Mouse (Mus musculus) intestine, embryonic 16.5 days (tissue): ENCODE measurements at regions not wholly inside any gene's neighbourhood (a gene's known extent, or its start where the extent isn't known, plus 50 kb on each side); places are given as distances from the start of the nearest gene placed in this dataset.
"Not testable (repeated sequence)": the region's sequence is repeated elsewhere in the genome, so short reads cannot be mapped to it uniquely, and the experiment has no call there.

ENCODE experiments used
- ATAC-seq: fragments of 200-750 bp; cut with Nextera tagmentation; 2 replicates; pipeline ENCODE4 v1.8.0; 2017; ENCODE audit warnings: moderate TSS enrichment, moderate library complexity
- H3K27ac ChIP-seq: fragments of 300-500 bp; sonication (generic); 2 replicates; pipeline ENCODE4 v1.5.1; 2014; ENCODE audit warnings: mild to moderate bottlenecking, low read length
- H3K27me3 ChIP-seq: fragments of 300-500 bp; sonication (generic); replicated peaks from 2 replicates; pipeline ENCODE4 v1.6.1; 2014; ENCODE audit warnings: low read length, control low read depth, mixed read lengths; ENCODE audit not compliant: control insufficient read depth, insufficient read depth
- H3K36me3 ChIP-seq: fragments of 300-500 bp; sonication (generic); 2 replicates; pipeline ENCODE4 v1.6.1; 2014; ENCODE audit warnings: low read length, control low read depth; ENCODE audit not compliant: control insufficient read depth, insufficient read depth
- H3K4me1 ChIP-seq: fragments of 300-500 bp; sonication (generic); 2 replicates; pipeline ENCODE4 v1.6.1; 2014; ENCODE audit warnings: low read length, control low read depth, mixed read lengths; ENCODE audit not compliant: control insufficient read depth, insufficient read depth
- H3K4me2 ChIP-seq: fragments of 300-500 bp; sonication (generic); 2 replicates; pipeline ENCODE4 v1.6.1; 2014; ENCODE audit warnings: low read depth, low read length, control low read depth
- H3K4me3 ChIP-seq: fragments of 300-500 bp; sonication (generic); 2 replicates; pipeline ENCODE4 v1.5.1; 2014; ENCODE audit warnings: mild to moderate bottlenecking, low read length
- H3K9ac ChIP-seq: fragments of 300-500 bp; sonication (generic); 2 replicates; pipeline ENCODE4 v1.6.1; 2014; ENCODE audit warnings: low read depth, low read length
- H3K9me3 ChIP-seq: fragments of 300-500 bp; sonication (generic); 2 replicates; pipeline ENCODE4 v1.6.1; 2016; ENCODE audit warnings: low read length, control low read depth; ENCODE audit not compliant: control insufficient read depth
- WGBS: fragments of 180-500 bp; shearing (Covaris S2); extraction: QIAGEN DNeasy Blood & Tissue Kit; methylation state at CpG from one replicate; pipeline ENCODE4 v1.1.7; 2014; 5-methylcytosine and 5-hydroxymethylcytosine counted together

DNA sequence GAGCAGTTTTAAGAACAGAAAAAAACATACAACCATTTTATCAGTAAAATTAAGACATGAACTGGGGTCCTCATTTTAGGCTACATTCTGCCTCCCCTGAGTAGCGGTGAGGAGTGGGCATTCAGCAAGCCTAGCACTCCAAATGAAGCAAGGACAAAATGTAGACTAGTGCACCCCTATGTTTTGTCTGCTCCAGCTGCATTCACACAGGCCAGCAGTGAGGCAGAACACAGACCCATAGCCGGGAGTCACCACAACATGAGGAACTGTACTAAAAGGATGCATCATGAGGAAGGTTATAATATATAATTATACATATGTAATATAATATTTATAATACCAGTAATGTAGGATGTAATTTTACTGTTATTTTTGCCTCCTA lies 1141.5 kb downstream of the Hace1 start:
- 76% methylated on average over 2 of the region's 2 CpGs for WGBS
- no peak overlapping the region for H3K9ac ChIP-seq

DNA sequence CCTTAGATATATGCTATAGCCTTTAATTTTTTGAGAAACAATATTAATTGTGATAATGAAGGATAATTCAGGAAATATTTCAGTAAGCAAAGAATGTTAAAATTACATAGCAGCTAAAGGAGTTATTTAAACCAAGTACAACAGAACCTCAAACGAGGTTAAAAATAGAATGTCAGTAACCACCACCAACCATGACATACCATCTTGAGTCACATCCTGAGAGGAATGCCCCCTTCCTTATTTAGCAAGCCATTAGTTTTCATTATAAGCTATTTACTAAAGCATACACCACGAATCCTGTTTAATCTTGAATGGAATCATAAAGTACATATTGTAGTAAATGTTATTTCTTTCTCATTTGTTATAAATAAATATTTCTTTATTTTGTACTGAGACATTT lies 1146.0 kb downstream of the Hace1 start:
- no peak for ATAC-seq
- no peaks in the 10 kb centered on the region for H3K36me3 ChIP-seq
- no peaks in the 10 kb centered on the region for H3K9me3 ChIP-seq
- no peaks in the 10 kb centered on the region for H3K27me3 ChIP-seq
- H3K9ac ChIP-seq = no peak overlapping the region
- H3K27ac ChIP-seq = no peak overlapping the region
- no peaks in the 10 kb centered on the region for H3K4me1 ChIP-seq
- H3K4me3 ChIP-seq = no peak overlapping the region
- no peak overlapping the region for H3K4me2 ChIP-seq
- WGBS = 69% methylated on average over 2 of the region's 2 CpGs

More for the DNA sequence above, 1141.5 kb downstream of the Hace1 start:
- Histone ChIP-seq H3K9me3 (no peaks in the 10 kb centered on the region), H3K4me2 (no peak overlapping the region), H3K36me3 (no peaks in the 10 kb centered on the region), H3K27me3 (no peaks in the 10 kb centered on the region), H3K4me3 (no peak overlapping the region), H3K27ac (no peak overlapping the region), H3K4me1 (no peaks in the 10 kb centered on the region)
- no peak for ATAC-seq

DNA sequence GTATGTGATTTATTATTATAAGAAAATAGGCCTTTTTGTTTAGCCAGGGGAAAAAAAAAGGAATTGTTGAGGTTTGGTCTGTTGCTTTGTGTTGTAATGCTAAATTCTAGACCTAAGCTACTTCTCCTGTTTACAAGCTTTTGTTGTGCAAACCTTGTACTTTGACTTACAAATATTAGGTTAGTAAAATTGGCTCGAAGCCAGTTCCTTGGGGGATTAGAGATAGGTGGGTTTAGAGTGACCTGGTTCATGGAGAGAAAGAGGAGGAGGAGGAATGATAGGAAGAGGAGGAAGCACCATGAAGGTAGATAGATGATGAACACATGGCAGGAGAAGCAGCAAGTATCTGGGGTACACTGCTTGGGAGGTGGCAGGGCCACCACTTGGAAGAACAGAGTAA lies 1153.0 kb downstream of the Hace1 start:
- Histone ChIP-seq H3K27ac (no peak overlapping the region), H3K36me3 (no peaks in the 10 kb centered on the region), H3K4me2 (no peak overlapping the region), H3K27me3 (no peaks in the 10 kb centered on the region), H3K9me3 (no peaks in the 10 kb centered on the region), H3K4me1 (no peaks in the 10 kb centered on the region), H3K9ac (no peak overlapping the region), H3K4me3 (no peak overlapping the region)
- WGBS = 56% methylated on average over 1 of the region's 1 CpGs
- ATAC-seq = no peak

DNA sequence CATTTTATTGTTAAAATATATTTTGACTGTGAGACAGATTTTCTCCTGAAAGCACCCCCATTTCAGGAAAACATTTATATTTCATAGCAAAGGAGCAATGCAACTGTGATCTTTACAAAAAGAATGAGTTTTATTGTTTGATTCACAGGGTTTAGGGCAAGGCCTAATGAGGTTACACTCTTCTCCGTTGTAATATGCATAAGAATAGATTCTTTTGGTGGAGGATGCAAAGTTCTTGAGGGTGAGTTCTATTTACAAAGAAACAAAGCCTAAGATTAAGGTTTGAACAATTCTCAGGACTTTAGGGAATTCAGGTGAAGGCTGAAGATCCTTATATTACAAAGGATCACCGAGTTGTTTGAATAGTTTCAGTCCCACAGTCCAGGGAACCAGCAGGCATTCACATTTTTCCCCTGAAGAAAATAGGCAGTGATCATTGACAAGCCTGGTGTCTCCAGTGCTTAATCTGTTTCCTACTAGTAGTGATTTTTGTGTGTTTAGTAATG lies 1156.2 kb downstream of the Hace1 start:
- H3K4me3 ChIP-seq = no peak overlapping the region
- no peak overlapping the region for H3K9ac ChIP-seq
- H3K4me2 ChIP-seq = no peak overlapping the region
- H3K27ac ChIP-seq = no peak overlapping the region
- 39% methylated on average over 2 of the region's 2 CpGs for WGBS
- no peaks in the 10 kb centered on the region for H3K4me1 ChIP-seq
- no peak for ATAC-seq
- H3K27me3 ChIP-seq = no peaks in the 10 kb centered on the region
- no peaks in the 10 kb centered on the region for H3K9me3 ChIP-seq
- H3K36me3 ChIP-seq = no peaks in the 10 kb centered on the region

DNA sequence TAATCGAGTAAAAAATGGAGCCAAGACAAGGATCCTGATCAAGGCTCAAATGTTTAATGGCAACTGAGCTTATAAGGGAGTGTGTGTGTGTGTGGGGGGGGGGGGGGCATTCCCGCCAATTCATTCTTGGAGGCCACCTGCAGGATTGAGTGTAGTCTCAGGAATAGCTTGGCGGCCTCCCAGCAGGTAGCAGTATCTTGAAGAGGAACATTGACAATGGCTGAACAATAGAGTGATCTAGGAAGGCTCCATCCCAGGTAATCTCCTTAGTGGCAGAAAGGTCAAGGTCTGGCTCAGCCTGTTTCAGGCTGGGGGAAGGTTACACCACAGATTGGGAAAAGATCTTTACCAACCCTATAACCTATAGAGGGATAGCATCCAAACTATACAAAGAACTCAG lies 1163.5 kb downstream of the Hace1 start:
- H3K4me2 ChIP-seq = no peak overlapping the region
- no peaks in the 10 kb centered on the region for H3K4me1 ChIP-seq
- no peaks in the 10 kb centered on the region for H3K9me3 ChIP-seq
- H3K36me3 ChIP-seq = no peaks in the 10 kb centered on the region
- no peak overlapping the region for H3K9ac ChIP-seq
- H3K27me3 ChIP-seq = no peaks in the 10 kb centered on the region
- WGBS = 87% methylated on average over 3 of the region's 3 CpGs
- ATAC-seq = no peak
- H3K4me3 ChIP-seq = no peak overlapping the region
- no peak overlapping the region for H3K27ac ChIP-seq

DNA sequence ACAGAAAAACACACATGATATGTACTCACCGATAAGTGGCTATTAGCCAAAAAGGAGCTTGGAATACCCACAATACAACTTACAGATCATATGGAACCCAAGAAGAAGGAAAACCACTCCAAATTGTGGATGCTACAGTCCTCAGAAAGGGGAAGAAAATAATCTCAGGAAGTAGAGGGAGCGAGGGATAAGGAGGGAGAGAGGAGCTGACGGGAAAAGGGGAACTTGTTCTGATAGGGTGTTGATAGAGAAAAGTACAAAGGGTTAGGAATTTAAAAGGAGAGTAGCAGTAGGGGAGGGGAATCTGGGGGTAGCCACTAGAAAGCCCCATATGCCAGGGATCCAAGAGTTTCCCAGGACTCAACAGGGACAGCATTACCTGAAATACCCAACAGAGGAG lies 1164.5 kb downstream of the Hace1 start:
- H3K9me3 ChIP-seq = no peaks in the 10 kb centered on the region
- no peak overlapping the region for H3K4me3 ChIP-seq
- no peaks in the 10 kb centered on the region for H3K27me3 ChIP-seq
- ATAC-seq = no peak
- H3K9ac ChIP-seq = no peak overlapping the region
- H3K27ac ChIP-seq = no peak overlapping the region
- WGBS = 84% methylated on average over 3 of the region's 3 CpGs
- no peak overlapping the region for H3K4me2 ChIP-seq
- H3K4me1 ChIP-seq = no peaks in the 10 kb centered on the region
- no peaks in the 10 kb centered on the region for H3K36me3 ChIP-seq

DNA sequence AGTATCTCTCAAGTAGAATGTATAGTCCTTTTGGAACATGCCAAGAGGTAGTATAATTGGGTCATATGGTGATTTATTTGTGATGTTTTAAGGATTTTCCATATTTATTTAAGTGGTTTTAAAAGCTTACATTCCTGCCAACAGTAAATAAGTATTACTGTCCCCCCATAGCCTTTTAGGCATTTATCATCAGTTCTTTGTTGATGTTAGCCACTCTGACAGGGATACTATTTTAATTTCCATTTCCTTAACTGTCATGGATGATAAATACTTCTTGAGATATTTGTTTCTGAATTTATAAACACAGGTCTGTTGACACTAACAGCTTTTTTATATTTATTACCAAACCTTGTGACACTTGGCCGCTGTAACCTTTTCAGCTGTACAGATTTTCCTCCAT lies 1183.3 kb downstream of the Hace1 start:
- no peaks in the 10 kb centered on the region for H3K4me1 ChIP-seq
- ATAC-seq = no peak
- no peaks in the 10 kb centered on the region for H3K36me3 ChIP-seq
- WGBS = 56% methylated on average over 1 of the region's 1 CpGs
- H3K27ac ChIP-seq = no peak overlapping the region
- no peak overlapping the region for H3K9ac ChIP-seq
- no peaks in the 10 kb centered on the region for H3K27me3 ChIP-seq
- H3K9me3 ChIP-seq = no peaks in the 10 kb centered on the region
- no peak overlapping the region for H3K4me2 ChIP-seq
- H3K4me3 ChIP-seq = no peak overlapping the region

DNA sequence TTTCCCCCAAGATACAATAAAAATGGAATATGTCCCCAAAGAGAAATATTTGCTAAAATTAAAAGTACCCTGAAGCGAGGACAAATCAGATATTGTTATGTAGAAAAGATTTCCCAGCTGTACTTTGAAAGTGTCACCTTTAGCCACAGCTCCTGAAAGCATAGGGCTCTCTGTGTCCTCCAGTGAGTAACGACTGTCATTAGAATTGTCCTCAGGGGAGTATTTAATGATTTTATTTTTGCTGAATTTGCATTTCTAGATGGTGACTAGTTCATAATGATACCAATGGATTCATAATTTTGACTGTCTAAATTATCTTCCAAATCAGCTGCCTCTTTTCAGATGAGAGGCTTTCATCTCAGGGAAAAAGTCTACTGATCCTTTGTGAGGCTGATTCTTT lies 1201.1 kb downstream of the Hace1 start:
- Histone ChIP-seq H3K9ac (no peak overlapping the region), H3K4me2 (no peak overlapping the region), H3K27me3 (no peaks in the 10 kb centered on the region), H3K27ac (no peak overlapping the region), H3K36me3 (no peaks in the 10 kb centered on the region), H3K9me3 (no peaks in the 10 kb centered on the region), H3K4me1 (no peaks in the 10 kb centered on the region), H3K4me3 (no peak overlapping the region)
- 75% methylated on average over 2 of the region's 2 CpGs for WGBS
- no peak for ATAC-seq

DNA sequence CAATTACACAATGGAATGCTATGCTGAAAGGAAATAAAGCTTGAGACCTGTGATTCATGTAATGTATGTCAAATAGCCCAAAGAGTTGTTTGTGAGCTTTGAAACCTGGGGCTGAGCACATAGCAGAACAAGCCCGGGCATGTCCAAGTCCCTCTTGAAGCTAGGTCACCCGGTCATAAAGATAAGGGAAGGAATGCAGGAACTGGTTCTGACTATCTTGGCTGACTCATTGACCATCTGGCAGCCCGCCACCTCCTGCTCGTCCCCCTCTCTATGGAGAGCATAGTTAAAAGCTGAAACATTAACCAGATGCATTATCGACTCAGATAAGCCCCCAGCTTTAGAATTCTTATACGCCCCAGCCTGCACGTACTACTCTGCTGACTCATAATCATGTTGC lies 1208.1 kb downstream of the Hace1 start:
- H3K4me3 ChIP-seq, H3K4me2 ChIP-seq, H3K27ac ChIP-seq, H3K36me3 ChIP-seq, H3K9me3 ChIP-seq, H3K4me1 ChIP-seq, H3K27me3 ChIP-seq, H3K9ac ChIP-seq: not testable (repeated sequence)
- peak; percentile 81 for ATAC-seq
- WGBS = 49% methylated on average over 7 of the region's 7 CpGs

DNA sequence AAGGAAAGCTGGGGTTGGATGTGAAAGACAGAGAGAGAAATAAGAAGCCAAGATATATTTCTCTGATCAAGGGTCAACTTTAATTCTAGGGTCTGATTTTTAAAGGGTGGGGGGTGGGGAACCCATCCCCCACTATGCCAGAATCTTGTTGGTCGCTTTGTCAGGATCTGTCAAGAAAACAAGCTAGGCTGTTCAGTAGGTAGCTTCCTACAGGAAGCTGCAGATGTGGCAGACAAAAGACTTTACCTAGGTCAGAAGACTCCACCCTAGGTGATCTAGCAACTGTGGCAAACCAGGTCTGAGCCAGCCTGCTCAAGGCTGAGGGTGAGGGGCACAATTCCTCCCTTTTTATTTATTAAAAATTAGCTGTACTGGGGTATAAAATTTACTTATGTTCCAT lies 1236.6 kb downstream of the Hace1 start:
- no peaks in the 10 kb centered on the region for H3K9me3 ChIP-seq
- ATAC-seq = no peak
- no peak overlapping the region for H3K27ac ChIP-seq
- H3K36me3 ChIP-seq = no peaks in the 10 kb centered on the region
- H3K4me3 ChIP-seq = no peak overlapping the region
- no peaks in the 10 kb centered on the region for H3K27me3 ChIP-seq
- H3K4me1 ChIP-seq = no peaks in the 10 kb centered on the region
- 86% methylated on average over 1 of the region's 1 CpGs for WGBS
- H3K9ac ChIP-seq = no peak overlapping the region
- no peak overlapping the region for H3K4me2 ChIP-seq
